Mouse (Mus musculus) MEL (cell line): ENCODE measurements at regions not wholly inside any gene's neighbourhood (a gene's known extent, or its start where the extent isn't known, plus 50 kb on each side); places are given as distances from the start of the nearest gene placed in this dataset.

Experiments used
- BHLHE40 ChIP-seq: IDR thresholded peaks from 2 replicates; pipeline ENCODE4 v1.6.1; 2012; ENCODE audit warnings: low read depth, mild to moderate bottlenecking, inconsistent platforms, low read length, improper control_type of control experiment, borderline replicate concordance
- CTCF ChIP-seq, 3 experiments: IDR thresholded peaks in 2 of 3; conservative IDR thresholded peaks in 1 of 3; 2 replicates each; pipeline ENCODE4 v1.5.1; 2011 to 2012; ENCODE audit warnings: low read length in 3 of 3, low read depth in 2 of 3, mild to moderate bottlenecking in 2 of 3, improper control_type of control experiment in 1 of 3, inconsistent platforms in 1 of 3, mixed read lengths in 1 of 3, moderate library complexity in 1 of 3; ENCODE audit not compliant: control insufficient read depth in 1 of 3, insufficient read depth in 1 of 3, poor library complexity in 1 of 3, severe bottlenecking in 1 of 3
- ELF1 ChIP-seq: IDR thresholded peaks from 2 replicates; pipeline ENCODE4 v1.6.1; 2014; ENCODE audit warnings: low read depth, mild to moderate bottlenecking, inconsistent platforms, low read length, improper control_type of control experiment, moderate library complexity
- MAX ChIP-seq: IDR thresholded peaks from 2 replicates; pipeline ENCODE4 v1.6.1; 2011; ENCODE audit warnings: low read length, improper control_type of control experiment

DNA sequence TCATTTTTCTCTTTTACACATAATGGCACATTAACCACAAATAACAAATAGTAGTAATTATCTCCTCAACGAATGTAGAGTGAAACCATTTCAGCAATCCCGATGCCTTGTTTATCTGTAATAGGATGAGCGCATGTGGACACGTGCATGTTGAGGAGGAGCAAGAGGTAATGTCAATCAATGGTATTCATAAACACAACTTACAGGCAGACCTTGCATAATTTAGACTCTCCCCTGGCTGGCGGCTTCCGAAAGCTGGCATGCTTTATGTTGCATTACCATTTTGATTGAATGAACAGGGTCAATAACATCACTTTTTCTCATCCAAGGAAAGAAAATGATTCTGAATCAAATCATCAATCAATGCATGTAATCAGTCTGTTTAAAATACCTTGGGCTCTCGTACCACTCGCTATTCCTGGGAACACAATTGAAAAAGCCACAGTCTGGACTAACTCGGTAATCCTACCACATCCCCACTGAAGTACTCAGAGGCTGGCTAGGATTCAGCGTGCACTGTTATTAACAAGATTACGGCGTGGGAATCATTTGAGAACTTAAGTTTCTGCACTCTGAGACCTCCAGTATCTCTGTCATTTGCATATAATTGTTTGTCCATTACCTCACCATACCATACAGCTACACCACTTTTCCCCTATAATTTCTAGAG lies 464.7 kb upstream of the Apob start:
- no peak for TF ChIP-seq CTCF (IDR thresholded peaks at IDR 0.05 in 2 of 3, conservative IDR thresholded peaks at IDR 0.05 in 1 of 3; ENCODE audit: control insufficient read depth in 1 of 3, insufficient read depth in 1 of 3, low read depth in 2 of 3, low read length in 3 of 3, poor library complexity in 1 of 3, severe bottlenecking in 1 of 3)
- no peak for TF ChIP-seq MAX
- TF ChIP-seq BHLHE40, result no peak
- no peak for TF ChIP-seq ELF1
